Mouse (Mus musculus) heart, adult 8-10 months (tissue): Measurements from ENCODE around the gene Gm5797. TPM values are rescaled to one million over a fixed set of nuclear protein-coding genes. Genes with fewer than 3 reads are reported as not detected.
A peak's percentile ranks its signal among the peaks of the same experiment; 100 is the strongest.
"Not testable (repeated sequence)": the region's sequence is repeated elsewhere in the genome, so short reads cannot be mapped to it uniquely, and the experiment has no call there.

ENCODE experiments used
- DNase-seq: peaks from one replicate; pipeline ENCODE4 v3.0.0; 2022; ENCODE audit warnings: low spot score
- total RNA-seq, 4 experiments: library from RNA; stranded (reverse); gene quantifications; 2 replicates each; pipeline ENCODE4 v1.2.4; 2022

Gm5797 gene
- not detected for total RNA-seq

DNA sequence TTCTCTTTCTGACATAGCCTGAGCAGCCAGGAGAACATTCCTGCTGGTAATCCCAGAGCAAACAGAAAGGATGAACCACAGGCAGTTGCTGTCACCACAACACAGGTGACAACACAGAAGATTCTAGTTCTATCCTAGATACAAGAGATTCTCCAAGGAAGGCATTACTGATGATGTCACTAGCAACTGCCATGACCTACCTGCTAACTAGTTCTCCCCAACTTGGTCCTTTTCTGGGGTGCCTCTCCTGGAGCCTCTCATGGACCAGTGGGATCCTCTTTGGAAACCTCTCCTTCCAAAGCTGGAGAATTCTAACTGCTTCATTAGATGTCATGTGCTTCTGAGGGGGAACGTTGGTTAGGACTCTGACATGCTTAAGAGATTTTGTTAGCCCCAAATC, at the start of gene Gm5797:
Gene Gm5797, minus strand, starts transcription at position 101 of the 400 bp plus-strand sequence.
- not testable (repeated sequence) for DNase-seq

- DNase-seq, result not testable (repeated sequence)
Observed at GRCm38 (mm10) chr14:7365034-7365433, 32.8 kb upstream of the Gm5797 start, which contains the start of gene Gm8374. TSS of gene Gm8374 (minus strand) at chr14:7365134.

- not testable (repeated sequence) for DNase-seq
Observed at GRCm38 (mm10) chr14:7315093-7315492, 17.1 kb downstream of the Gm5797 start.

- peak; percentile 28 for DNase-seq
Observed at GRCm38 (mm10) chr14:7314661-7315060, 17.5 kb downstream of the Gm5797 start, which contains the start of gene Gm3739. TSS of gene Gm3739 (minus strand) at chr14:7315049.

Other genes starting within 250 kb of the Gm5797 start
- gene Gm3696, start 231.8 kb downstream of the Gm5797 start, total RNA-seq, result under 1 TPM in 1 of 4 experiments, not detected in 3; 0.47 TPM
- gene Gm6676, start 207.0 kb downstream of the Gm5797 start, total RNA-seq, result not detected
- under 1 TPM in 2 of 4 experiments, not detected in 2; 0.24 to 0.28 TPM for gene Gm3512, start 157.9 kb downstream of the Gm5797 start, total RNA-seq
- gene Gm16434, start 137.9 kb downstream of the Gm5797 start, total RNA-seq, result not detected
- not detected for gene Gm3727, start 67.7 kb downstream of the Gm5797 start, total RNA-seq
- gene Gm3739, start 17.3 kb downstream of the Gm5797 start, total RNA-seq, result not detected
- not detected for gene Gm8374, start 32.7 kb upstream of the Gm5797 start, total RNA-seq
- gene Gm3755, start 118.5 kb upstream of the Gm5797 start, total RNA-seq, result not detected
- not detected for gene Gm3752, start 151.4 kb upstream of the Gm5797 start, total RNA-seq
- 1 to 10 TPM in 1 of 4 experiments, under 1 TPM in 3; 0.62 to 1.4 (median 0.69) TPM for gene Gm3558, start 236.2 kb upstream of the Gm5797 start, total RNA-seq